Mouse (Mus musculus) myocyte (in vitro differentiated cells): Measurements from ENCODE around the gene Iqschfp.

ENCODE experiments used
- CEBPB ChIP-seq: IDR thresholded peaks from 2 replicates; pipeline ENCODE4 v1.6.1; 2011; ENCODE audit warnings: mild to moderate bottlenecking, moderate library complexity; ENCODE audit not compliant: poor library complexity, insufficient read depth, severe bottlenecking
- MYOG ChIP-seq, 3 experiments: IDR thresholded peaks; one replicate each; pipeline ENCODE4 v1.6.1; 2011; ENCODE audit warnings: control low read depth in 2 of 3, low read depth in 2 of 3, mild to moderate bottlenecking in 2 of 3; ENCODE audit not compliant: insufficient read length in 2 of 3, control insufficient read depth in 1 of 3, insufficient read depth in 1 of 3
- POLR2A ChIP-seq: IDR thresholded peaks from one replicate; pipeline ENCODE4 v1.6.1; 2011; ENCODE audit warnings: low read depth, mild to moderate bottlenecking, control low read depth, moderate library complexity; ENCODE audit not compliant: insufficient read length
- TCF12 ChIP-seq: IDR thresholded peaks from one replicate; pipeline ENCODE4 v1.6.1; 2011; ENCODE audit warnings: mild to moderate bottlenecking, control low read depth; ENCODE audit not compliant: poor library complexity, insufficient read depth, severe bottlenecking

- TF ChIP-seq MYOG (IDR thresholded peaks at IDR 0.05; ENCODE audit: control insufficient read depth in 1 of 3, insufficient read depth in 1 of 3, insufficient read length in 2 of 3, low read depth in 2 of 3) (no peak), POLR2A (no peak), CEBPB (no peak), TCF12 (no peak)
Measured at GRCm38 (mm10) chr3:68593073-68593867, 701.2 kb downstream of the Iqschfp start.
